Mouse (Mus musculus) forebrain, postnatal 0 days (tissue): ENCODE measurements around the gene Chrnb1. TPM values are rescaled to one million over a fixed set of nuclear protein-coding genes. Genes with fewer than 3 reads are reported as not detected.

Experiments used
- ATAC-seq: fragments of 200-750 bp; cut with Nextera tagmentation; 2 replicates; pipeline ENCODE4 v1.8.0; 2017; ENCODE audit warnings: mild to moderate bottlenecking, moderate library complexity
- DNase-seq: peaks from one replicate; pipeline ENCODE4 v3.0.0-alpha.2; 2015
- H3K27ac ChIP-seq: fragments of 300-500 bp; sonication (generic); 2 replicates; pipeline ENCODE4 v1.5.1; 2014; ENCODE audit warnings: low read depth, mild to moderate bottlenecking, antibody characterized with exemption, low read length, moderate library complexity, mixed read lengths
- H3K27me3 ChIP-seq: fragments of 300-500 bp; sonication (generic); 2 replicates; pipeline ENCODE4 v1.6.1; 2014; ENCODE audit warnings: mild to moderate bottlenecking, low read length, mixed read lengths; ENCODE audit not compliant: insufficient read depth
- H3K36me3 ChIP-seq: fragments of 300-500 bp; sonication (generic); 2 replicates; pipeline ENCODE4 v1.6.1; 2014; ENCODE audit warnings: mild to moderate bottlenecking, moderate library complexity; ENCODE audit not compliant: insufficient read depth
- H3K4me1 ChIP-seq: fragments of 300-500 bp; sonication (generic); 2 replicates; pipeline ENCODE4 v1.6.1; 2014; ENCODE audit warnings: antibody characterized with exemption; ENCODE audit not compliant: insufficient read depth
- H3K4me2 ChIP-seq: fragments of 300-500 bp; sonication (generic); 2 replicates; pipeline ENCODE4 v1.6.1; 2014; ENCODE audit warnings: low read depth, mild to moderate bottlenecking, moderate library complexity
- H3K4me3 ChIP-seq: fragments of 300-500 bp; sonication (generic); 2 replicates; pipeline ENCODE4 v1.5.1; 2014; ENCODE audit warnings: low read depth, low read length, mixed read lengths
- H3K9ac ChIP-seq: fragments of 300-500 bp; sonication (generic); 2 replicates; pipeline ENCODE4 v1.6.1; 2014; ENCODE audit warnings: mild to moderate bottlenecking
- H3K9me3 ChIP-seq: fragments of 300-500 bp; sonication (generic); 2 replicates; pipeline ENCODE4 v1.6.1; 2016; ENCODE audit warnings: low read length
- CTCF ChIP-seq: sonication (generic); IDR thresholded peaks from 2 replicates; pipeline ENCODE4 v1.5.1; 2016; ENCODE audit warnings: antibody characterized with exemption, control low read depth, low read depth
- WGBS: fragments of 180-500 bp; shearing (Covaris S2); extraction: QIAGEN DNeasy Blood & Tissue Kit; methylation state at CpG from one replicate; pipeline ENCODE4 v1.1.7; 2014; 5-methylcytosine and 5-hydroxymethylcytosine counted together
- polyA plus RNA-seq: library from polyadenylated mRNA; unstranded; fragments of >200 nt; fragmentation: Nextera tagmentation; extraction: Ambion mirVana; gene quantifications from 2 replicates; pipeline ENCODE4 v1.2.1, GENCODE M21; 2015
- total RNA-seq: library from RNA; depleted of rRNA; stranded (reverse); fragments of >200 nt; gene quantifications from 2 replicates; pipeline ENCODE4 v1.2.3, GENCODE M21; 2014; rRNA removed

Chrnb1 gene
- 0.33 and 3.8 TPM in 2 replicates for total RNA-seq
- polyA plus RNA-seq: 0.69 and 1.2 TPM in 2 replicates

GRCm38 (mm10) chr11:69795168-69795982 is at the start of gene Chrnb1:
Gene Chrnb1, minus strand, starts transcription at chr11:69795943.
- peak; percentile 90 for DNase-seq
- no peak; the same call in 1 of the 2 replicates for TF ChIP-seq CTCF
- peaks cover 7% of the 10 kb centered on the region; the same call in 1 of the 2 replicates for H3K36me3 ChIP-seq
- H3K4me1 ChIP-seq: peaks cover 12% of the 10 kb centered on the region
- peak within 1 kb of the TSS; percentile 33; the same call in 1 of the 2 replicates for H3K9ac ChIP-seq
- H3K4me3 ChIP-seq: peak within 1 kb of the TSS; percentile 34
- peak within 1 kb of the TSS; percentile 60 for H3K4me2 ChIP-seq
- peak; percentile 96 for ATAC-seq
- no peak within 1 kb of the TSS for H3K27ac ChIP-seq
- WGBS: 3% methylated on average over 52 of the region's 52 CpGs
- H3K9me3 ChIP-seq: no peaks in the 10 kb centered on the region
- no peaks in the 10 kb centered on the region for H3K27me3 ChIP-seq

DNA sequence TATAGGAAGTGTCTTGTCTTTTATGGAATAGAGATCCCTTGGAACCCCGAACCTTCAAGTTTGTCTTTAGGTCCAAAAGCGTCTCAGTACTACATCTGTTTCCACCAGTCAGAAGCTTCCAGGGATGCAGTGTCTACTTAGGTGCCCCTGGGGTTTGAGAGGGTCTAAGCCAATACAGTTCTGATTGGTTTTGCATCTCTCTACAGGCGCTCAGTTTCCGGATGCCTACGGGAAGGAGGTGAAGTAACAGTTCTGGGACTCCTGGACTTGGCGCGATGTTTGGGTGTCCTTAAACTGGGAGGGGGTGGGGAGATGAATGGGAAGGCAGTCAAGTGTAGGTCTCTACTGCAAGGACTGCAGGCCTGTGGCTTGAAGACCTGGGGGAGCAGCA is 43.0 kb upstream of the Chrnb1 start:
- peak overlapping the region; percentile 95 for H3K4me2 ChIP-seq
- no peaks in the 10 kb centered on the region for H3K36me3 ChIP-seq
- TF ChIP-seq CTCF: no peak
- H3K27ac ChIP-seq: peak overlapping the region; percentile 88
- DNase-seq (no peak), ATAC-seq (no peak; the same call in 1 of the 2 replicates)
- WGBS: 3% methylated on average over 7 of the region's 7 CpGs
- H3K4me1 ChIP-seq: peaks cover 20% of the 10 kb centered on the region
- peak overlapping the region; percentile 87 for H3K4me3 ChIP-seq
- H3K9ac ChIP-seq: peak overlapping the region; percentile 72
- no peaks in the 10 kb centered on the region for H3K9me3 ChIP-seq
- H3K27me3 ChIP-seq: no peaks in the 10 kb centered on the region

GRCm38 (mm10) chr11:69837952-69838713 is 42.4 kb upstream of the Chrnb1 start, which contains the start of gene Tmem256:
Gene Tmem256, plus strand, starts transcription at chr11:69838514.
- peak within 1 kb of the TSS; percentile 97 for H3K27ac ChIP-seq
- ATAC-seq (peak; percentile 94), DNase-seq (peak; percentile 99)
- no peaks in the 10 kb centered on the region for H3K27me3 ChIP-seq
- H3K4me1 ChIP-seq: peaks cover 22% of the 10 kb centered on the region
- WGBS: 1% methylated on average over 34 of the region's 34 CpGs
- peak within 1 kb of the TSS; percentile 95 for H3K4me2 ChIP-seq
- TF ChIP-seq CTCF: no peak
- no peaks in the 10 kb centered on the region for H3K9me3 ChIP-seq
- peak within 1 kb of the TSS; percentile 87 for H3K4me3 ChIP-seq
- H3K36me3 ChIP-seq: peaks cover 5% of the 10 kb centered on the region
- H3K9ac ChIP-seq: peak within 1 kb of the TSS; percentile 96

DNA sequence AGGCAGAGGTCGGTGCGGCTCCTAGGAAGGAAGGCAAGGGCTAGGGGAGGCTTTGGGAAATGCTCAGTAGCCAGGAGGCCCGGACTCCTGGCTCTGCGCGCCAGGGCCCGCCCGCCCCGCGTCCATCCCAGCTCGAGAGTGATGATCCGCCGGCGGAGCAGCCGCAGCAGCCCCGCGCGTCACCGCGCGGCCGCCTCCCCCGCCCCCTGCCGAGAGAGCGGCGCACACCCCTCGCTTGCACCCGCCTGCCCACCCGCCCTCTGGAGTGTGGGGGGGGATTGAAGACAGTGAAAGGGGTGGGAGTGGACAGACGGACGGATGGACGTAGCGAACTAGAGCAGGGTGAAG is 41.8 kb upstream of the Chrnb1 start, which contains the start of gene Nlgn2:
TSS of gene Nlgn2 (minus strand) at position 181 of the 348 bp plus-strand sequence.
- Histone ChIP-seq H3K27me3 (no peaks in the 10 kb centered on the region), H3K4me3 (peak within 1 kb of the TSS; percentile 87), H3K4me2 (peak within 1 kb of the TSS; percentile 95), H3K36me3 (peaks cover 11% of the 10 kb centered on the region), H3K9me3 (no peaks in the 10 kb centered on the region), H3K4me1 (peaks cover 22% of the 10 kb centered on the region), H3K27ac (peak within 1 kb of the TSS; percentile 97), H3K9ac (peak within 1 kb of the TSS; percentile 96)
- 1% methylated on average over 26 of the region's 32 CpGs for WGBS
- peak; percentile 50; the same call in 1 of the 2 replicates for TF ChIP-seq CTCF
- DNase-seq (peak; percentile 93), ATAC-seq (peak; percentile 81)

GRCm38 (mm10) chr11:69836703-69837576 is 41.2 kb upstream of the Chrnb1 start:
- no peaks in the 10 kb centered on the region for H3K27me3 ChIP-seq
- peak overlapping the region; percentile 87 for H3K4me3 ChIP-seq
- ATAC-seq (no peak), DNase-seq (peak; percentile 70)
- 1% methylated on average over 46 of the region's 52 CpGs for WGBS
- peaks cover 22% of the 10 kb centered on the region for H3K4me1 ChIP-seq
- no peaks in the 10 kb centered on the region for H3K9me3 ChIP-seq
- peak overlapping the region; percentile 95 for H3K4me2 ChIP-seq
- peaks cover 17% of the 10 kb centered on the region for H3K36me3 ChIP-seq
- TF ChIP-seq CTCF: no peak
- peak overlapping the region; percentile 97 for H3K27ac ChIP-seq
- peak overlapping the region; percentile 96 for H3K9ac ChIP-seq

- H3K9me3 ChIP-seq: no peaks in the 10 kb centered on the region
- no peaks in the 10 kb centered on the region for H3K27me3 ChIP-seq
- ATAC-seq: no peak
- H3K9ac ChIP-seq: peak overlapping the region; percentile 96
- peak overlapping the region; percentile 97 for H3K27ac ChIP-seq
- no peak for TF ChIP-seq CTCF
- H3K4me1 ChIP-seq: peaks cover 22% of the 10 kb centered on the region
- peak overlapping the region; percentile 87 for H3K4me3 ChIP-seq
- no peak for DNase-seq
- WGBS: 2% methylated on average over 4 of the region's 4 CpGs
- peak overlapping the region; percentile 95 for H3K4me2 ChIP-seq
- H3K36me3 ChIP-seq: peaks cover 22% of the 10 kb centered on the region
These were observed 40.2 kb upstream of the Chrnb1 start for GRCm38 (mm10) chr11:69835966-69836335.
